18 mouse cellular contexts compared by ENCODE assay signal in the genomic region with DNA sequence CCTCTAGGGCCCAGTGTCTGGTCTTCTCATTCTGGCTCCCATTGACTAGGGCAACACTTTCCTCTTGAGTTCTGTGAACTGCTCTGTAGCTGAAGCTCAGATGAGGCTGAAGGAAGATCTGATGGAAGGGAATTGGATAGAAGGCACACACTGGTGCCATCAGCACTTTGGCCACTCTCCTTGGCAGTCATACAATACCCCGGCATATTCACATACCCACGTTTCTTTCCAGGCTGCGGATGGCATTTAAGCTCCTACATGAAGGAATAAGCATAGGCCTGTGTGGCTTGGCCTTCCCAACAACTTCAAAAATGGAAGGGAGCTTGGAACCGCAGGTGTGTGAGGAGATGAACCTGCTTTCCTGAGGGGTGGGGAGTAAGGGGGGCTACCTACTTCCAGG.
DNase-seq lines count a peak whose midpoint lies in the region; ATAC-seq lines count a peak whose summit lies in the region.
"Had no signal": no experiment of that assay in that cellular context is flagged by ENCODE, and none has a peak within 500 bp of the region (broad histone marks: within the 10 kb centered on the region; RNA-seq: fewer than 3 reads in every experiment).

No protein-coding gene starts in this region.

- intact Hi-C loops in gastrocnemius, postnatal 36 days (cut with DNase I): no loop called here

- 0 out of 2 replicates have a peak overlapping the region, but pooled peaks have one; percentile 24 for H3K27ac ChIP-seq in neural tube, embryonic 15.5 days (replicated peaks)
- H3K27ac ChIP-seq: forebrain, embryonic 10.5 days; forebrain, embryonic 13.5 days; hindbrain, embryonic 12.5 days; hindbrain, embryonic 15.5 days had no signal

- no peak overlapping the region for H3K9ac ChIP-seq in neural tube, embryonic 15.5 days (replicated peaks)
- H3K9ac ChIP-seq: forebrain, embryonic 13.5 days; hindbrain, embryonic 12.5 days; hindbrain, embryonic 15.5 days had no signal

- 91% methylated on average over 4 of the region's 4 CpGs for WGBS in neural tube, embryonic 15.5 days

- no peaks in the 10 kb centered on the region for H3K36me3 ChIP-seq in neural tube, embryonic 15.5 days
- H3K36me3 ChIP-seq: forebrain, embryonic 10.5 days; hindbrain, embryonic 12.5 days; hindbrain, embryonic 15.5 days had no signal

- H3K4me2 ChIP-seq in neural tube, embryonic 15.5 days: no peak overlapping the region
- H3K4me2 ChIP-seq: forebrain, embryonic 13.5 days; heart, embryonic 11.5 days; hindbrain, embryonic 12.5 days; hindbrain, embryonic 15.5 days had no signal

- ATAC-seq in cerebellum, adult (ENCODE audit: insufficient number of reproducible peaks, low FRiP score, low TSS enrichment): 0 out of 2 replicates have a peak, but pooled peaks have one; percentile 36
- ATAC-seq in neural tube, embryonic 15.5 days (ENCODE audit: low FRiP score): no peak
- ATAC-seq: activated CD4-positive, CD25-positive, alpha-beta regulatory T cell, adult 4 months; forebrain, embryonic 13.5 days; forebrain, embryonic 16.5 days; intestine, postnatal 0 days had no signal

- no peak for DNase-seq in cerebellum, adult 9-10 months
- DNase-seq in gastrocnemius, adult 18-20 months (ENCODE audit: low spot score): peak; percentile 30
- DNase-seq in gastrocnemius, postnatal 36 days: no peak
- DNase-seq in neural tube, embryonic 10.5 days (ENCODE audit: extremely low spot score, low spot score): no peak
- DNase-seq: adrenal gland, adult 8-10 months; adrenal gland, postnatal 25 days; cerebellum, adult 11 months; heart, adult 11 months had no signal

- peaks cover 4% of the 10 kb centered on the region; the same call in 1 of the 2 replicates for H3K4me1 ChIP-seq in neural tube, embryonic 15.5 days
- H3K4me1 ChIP-seq: forebrain, embryonic 13.5 days; hindbrain, embryonic 12.5 days had no signal

- H3K9me3 ChIP-seq in neural tube, embryonic 15.5 days (replicated peaks): no peaks in the 10 kb centered on the region
- H3K9me3 ChIP-seq: forebrain, embryonic 10.5 days; forebrain, embryonic 13.5 days; hindbrain, embryonic 12.5 days had no signal

- no peaks in the 10 kb centered on the region for H3K27me3 ChIP-seq in neural tube, embryonic 15.5 days (replicated peaks)
- H3K27me3 ChIP-seq: forebrain, embryonic 13.5 days; hindbrain, embryonic 12.5 days; hindbrain, embryonic 15.5 days had no signal

- H3K4me3 ChIP-seq in neural tube, embryonic 15.5 days (replicated peaks): no peak overlapping the region
- H3K4me3 ChIP-seq: forebrain, embryonic 10.5 days; forebrain, embryonic 13.5 days; hindbrain, embryonic 12.5 days; hindbrain, embryonic 15.5 days had no signal
